Mouse (Mus musculus): ENCODE measurements around the gene Nr1h2.

The Nr1h2 gene

DNA sequence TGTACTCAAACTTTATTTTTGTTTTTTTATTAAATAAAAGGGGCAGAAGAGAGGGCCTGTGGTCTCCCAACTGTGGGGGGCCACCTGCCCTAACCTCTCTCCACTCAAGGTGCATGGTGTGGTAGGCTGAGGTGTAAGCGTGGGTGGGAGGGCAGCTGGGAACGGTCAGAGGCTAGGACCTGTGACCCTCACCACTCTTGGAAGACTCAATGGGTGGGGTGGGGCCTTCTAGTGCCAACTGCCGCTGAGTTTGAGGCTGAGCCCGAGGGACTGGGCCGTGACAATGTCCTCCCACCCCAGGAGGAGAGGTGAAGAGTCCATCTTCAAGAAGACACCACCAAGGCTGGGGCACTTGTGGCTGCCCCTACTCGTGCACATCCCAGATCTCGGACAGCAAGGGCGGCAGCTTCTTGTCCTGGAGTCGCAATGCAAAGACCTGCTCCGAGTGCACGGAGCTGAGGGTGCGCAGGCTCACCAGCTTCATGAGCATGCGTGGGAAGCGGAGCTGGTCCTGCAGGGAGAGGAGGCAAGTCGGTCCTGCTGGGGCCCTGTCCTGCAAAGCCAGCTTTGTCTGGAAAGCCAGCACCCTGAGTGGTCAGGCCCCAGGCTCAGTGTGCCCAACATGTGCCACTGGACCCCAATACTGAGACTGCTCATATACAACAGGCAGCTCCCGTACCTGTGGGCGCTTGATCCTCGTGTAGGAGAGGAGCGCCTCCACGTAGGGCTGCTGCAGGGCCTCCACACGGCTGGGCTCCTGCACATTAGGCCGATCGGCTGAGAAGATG lies 3.9 kb downstream of the Nr1h2 start:
- no peak for DNase-seq (ENCODE audit: low spot score)

DNA sequence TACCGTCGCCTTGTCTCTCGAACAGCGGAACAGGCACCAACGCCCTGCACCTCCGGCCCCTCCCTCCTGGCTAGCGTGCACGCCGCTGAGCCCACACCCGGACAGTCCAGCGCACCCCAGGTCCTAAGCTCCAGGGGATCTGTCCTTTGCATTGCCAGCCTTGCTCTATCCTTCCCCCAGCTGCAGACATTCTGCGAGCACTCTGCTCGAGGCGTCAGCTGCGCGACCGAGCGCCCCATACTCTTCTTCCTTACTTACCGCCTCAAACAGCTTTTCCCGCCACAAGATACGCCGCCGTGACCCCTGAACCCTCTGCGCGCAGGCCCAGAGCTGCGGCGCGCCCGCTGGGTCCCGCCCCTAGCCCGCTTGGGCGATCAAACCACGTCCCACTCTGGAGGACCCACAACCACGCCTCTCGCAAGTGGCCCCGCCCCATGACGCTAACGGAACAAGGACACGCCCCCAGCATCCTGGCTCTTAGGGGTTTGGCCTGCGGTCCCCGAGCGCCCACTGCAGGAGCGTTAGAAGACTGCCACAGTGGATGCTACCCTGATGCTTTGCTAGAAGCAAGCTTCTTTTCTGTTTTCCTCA lies 5.2 kb downstream of the Nr1h2 start, which contains the start of gene Pold1:
Gene Pold1, minus strand, starts transcription at position 353 of the 591 bp plus-strand sequence.
- peak; percentile 98 for DNase-seq (ENCODE audit: low spot score)

DNA sequence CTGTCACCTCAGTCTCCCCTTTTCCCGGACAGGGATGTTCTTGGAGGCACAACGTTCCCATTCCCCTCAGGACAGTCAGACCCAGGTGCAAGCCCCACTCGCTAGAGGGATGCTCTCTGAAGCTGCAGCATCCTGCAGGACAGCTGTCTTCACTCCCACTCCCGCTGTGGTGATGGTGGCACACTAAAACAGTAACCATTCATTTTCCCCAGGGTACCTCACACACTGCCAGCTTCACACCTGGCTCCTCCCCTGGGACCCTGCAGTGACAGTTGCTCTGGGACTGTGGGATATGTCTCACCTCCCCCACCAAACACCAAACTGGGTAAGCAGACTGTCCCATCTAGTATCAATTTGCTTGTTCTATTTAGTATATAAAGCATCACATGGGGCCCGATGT lies 6.0 kb downstream of the Nr1h2 start:
- DNase-seq (ENCODE audit: low spot score), result no peak

DNA sequence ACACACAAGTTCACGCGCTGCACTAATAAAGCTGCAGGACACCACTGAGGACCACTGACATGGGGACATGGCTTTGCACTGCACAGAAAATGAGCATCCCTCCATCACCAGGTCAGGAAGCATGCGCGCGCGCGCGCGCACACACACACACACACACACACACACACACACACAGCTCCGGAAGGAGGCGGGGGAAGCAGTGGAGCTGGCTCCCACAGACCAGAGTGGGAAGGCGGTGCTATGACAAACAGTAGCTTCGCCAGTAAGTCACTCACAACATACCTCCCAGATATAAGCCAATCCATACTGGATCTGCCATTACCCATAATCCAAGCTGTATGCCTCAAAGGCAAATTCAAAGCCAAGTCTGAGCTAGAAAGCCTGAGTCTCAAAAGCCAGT lies 6.7 kb downstream of the Nr1h2 start:
- no peak for DNase-seq (ENCODE audit: low spot score)

DNA sequence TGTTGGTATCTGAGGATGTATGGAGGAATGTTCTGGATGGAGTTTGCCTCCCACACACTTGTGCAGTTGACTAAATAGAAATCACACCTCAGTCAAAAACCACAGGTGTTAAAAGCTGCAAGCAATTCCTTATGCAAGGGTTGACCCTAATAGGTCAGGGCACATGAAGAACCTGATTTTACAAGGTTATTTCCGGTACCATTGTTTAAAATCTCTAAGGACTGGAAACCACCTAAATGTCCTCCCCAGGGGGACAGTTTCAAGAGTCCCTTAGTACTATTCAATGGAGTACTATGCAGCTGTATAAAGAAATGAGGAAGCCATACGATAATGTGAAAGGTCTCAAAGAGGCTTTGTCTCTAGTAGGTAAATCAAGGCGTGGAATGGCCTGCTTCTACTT lies 7.5 kb downstream of the Nr1h2 start:
- no peak for DNase-seq (ENCODE audit: low spot score)

DNA sequence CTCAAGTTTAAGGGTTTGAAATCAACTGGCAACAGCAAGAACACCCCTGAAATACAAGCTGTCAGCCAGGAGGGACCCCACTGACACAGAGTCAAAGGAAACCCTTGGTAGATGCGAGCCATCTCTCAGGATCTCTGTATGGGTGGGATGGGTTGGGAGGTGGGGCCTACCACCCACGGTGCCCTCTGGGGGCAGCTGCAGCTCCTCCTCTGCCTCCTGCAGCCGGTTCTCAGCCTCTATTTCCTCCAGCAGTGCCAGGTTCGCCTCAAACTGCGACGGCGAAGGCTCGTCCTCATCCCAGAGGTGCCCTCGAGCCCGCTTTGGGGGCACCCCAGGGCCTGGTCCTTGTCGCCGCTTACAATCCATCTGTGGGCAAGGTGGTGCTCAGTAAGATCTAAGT lies 10.7 kb downstream of the Nr1h2 start:
- DNase-seq (ENCODE audit: low spot score), result no peak

DNA sequence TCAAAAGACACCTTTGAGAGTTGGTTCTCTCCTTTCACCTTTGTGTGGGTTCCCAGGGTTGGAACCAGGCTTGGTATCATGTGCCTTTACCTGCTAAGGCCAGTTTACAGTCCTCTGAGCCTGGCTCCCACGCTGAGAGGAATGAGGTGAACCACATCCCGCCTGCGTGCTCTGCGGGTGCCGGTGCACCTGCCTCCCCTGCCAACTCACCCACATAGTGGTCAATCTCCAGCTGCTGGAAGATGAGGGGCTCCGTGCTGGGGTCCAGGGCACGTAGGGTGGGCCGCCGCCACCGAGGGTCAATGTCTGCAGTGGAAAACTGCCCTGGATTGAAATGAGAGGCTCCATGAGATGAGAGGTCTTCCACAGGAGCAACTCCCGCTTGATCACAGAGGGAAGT lies 11.2 kb downstream of the Nr1h2 start:
- DNase-seq (ENCODE audit: low spot score), result no peak

DNA sequence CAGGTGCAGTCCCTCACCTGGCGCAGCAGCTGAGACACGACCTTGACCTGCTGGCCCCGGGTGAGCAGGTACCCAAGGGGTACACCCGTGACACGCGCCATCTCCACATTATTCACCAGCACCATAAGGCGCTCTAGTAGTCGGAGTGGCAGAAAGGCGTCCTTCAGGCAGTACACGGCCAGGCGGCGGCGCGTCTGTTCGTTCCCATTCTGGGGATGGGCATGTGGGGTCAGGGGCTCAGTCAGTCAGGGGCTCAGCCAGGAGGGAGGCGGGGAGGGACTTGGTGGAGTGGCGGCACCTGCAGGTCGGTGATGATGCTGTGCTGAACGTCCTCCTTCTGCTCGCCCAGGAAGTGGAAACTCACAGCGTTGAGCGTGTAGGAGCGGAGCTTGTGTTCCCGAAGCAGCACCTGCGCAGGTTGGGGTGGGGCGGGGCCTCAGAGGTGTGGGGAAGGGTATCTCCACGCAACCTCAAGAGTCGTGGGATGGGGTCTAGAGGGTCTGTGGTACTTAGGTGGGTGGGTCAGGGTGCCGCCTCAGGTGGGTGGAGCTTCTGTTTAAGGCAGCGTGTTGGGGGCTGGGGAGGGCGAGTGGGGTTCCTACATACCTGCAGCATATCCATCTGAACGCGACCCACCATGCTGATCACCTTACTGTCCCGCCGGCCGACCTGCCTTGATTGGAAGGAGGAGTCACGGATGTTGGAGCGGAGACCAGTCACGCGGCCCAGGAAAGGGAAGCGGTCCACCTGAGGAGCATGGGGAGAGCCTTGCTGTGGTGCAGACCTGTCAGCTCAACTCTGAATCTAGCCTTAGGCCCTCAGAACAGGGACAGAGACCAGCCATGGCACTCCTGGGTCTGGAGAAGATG lies 14.8 kb downstream of the Nr1h2 start:
- no peak for DNase-seq (ENCODE audit: low spot score)

DNA sequence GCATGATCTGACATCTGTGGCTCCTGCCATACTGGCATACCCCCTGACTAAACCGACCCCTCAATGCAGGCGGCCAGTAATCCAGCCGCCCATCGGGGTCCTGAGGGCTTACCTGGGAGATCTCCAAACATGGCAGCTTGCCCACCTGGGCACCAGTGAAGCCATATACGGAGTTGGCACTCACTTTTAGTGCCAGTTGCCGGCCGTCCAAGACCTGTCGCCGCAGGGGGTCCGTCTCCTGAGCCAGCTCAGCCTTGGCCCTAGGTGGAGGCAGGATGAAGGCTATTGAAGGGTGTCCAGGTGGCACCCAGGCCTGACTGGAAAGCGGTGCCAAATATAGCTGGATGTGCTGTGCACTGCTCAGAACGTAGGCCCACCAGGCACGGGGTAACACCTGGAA lies 16.3 kb downstream of the Nr1h2 start:
- DNase-seq (ENCODE audit: low spot score), result no peak

DNA sequence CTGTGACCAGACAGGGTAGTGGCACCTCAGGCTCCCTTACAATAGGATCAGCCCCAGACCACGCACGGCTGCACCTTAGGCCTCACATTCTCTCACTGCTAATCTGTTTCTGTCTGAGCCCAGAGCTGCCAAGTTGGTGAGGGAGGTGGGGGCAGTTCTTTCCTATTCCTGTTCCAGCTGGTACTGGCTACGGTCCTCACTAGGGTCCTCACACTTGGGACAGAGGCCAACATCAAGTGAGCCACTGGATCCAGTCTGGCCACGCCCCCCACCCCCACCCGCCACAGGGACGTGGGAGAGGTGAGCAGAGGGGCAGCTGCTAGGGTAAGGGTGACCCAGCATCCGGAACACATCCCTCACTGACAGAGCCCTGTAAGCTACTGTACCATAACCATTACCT lies 16.7 kb downstream of the Nr1h2 start:
- DNase-seq (ENCODE audit: low spot score), result no peak

DNA sequence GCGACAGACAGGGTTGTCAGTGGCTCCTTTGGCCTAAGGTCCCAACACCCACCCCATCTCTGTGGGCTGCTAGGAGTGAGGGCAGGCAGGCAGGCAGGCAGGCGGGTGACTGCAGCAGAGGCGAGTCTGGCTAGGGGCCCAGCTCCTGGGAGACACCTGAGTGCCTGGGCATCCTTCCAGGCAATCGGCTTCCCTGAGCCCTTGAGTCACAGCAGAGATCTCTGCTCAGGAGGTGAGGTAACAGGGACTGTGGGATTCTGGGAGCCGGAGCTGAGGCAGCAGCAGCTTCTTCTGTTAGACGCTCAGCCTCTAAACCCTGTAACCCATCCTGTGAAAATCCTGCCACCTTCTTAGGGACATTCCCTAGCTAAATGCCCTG lies 17.2 kb downstream of the Nr1h2 start:
- DNase-seq (ENCODE audit: low spot score), result no peak

DNA sequence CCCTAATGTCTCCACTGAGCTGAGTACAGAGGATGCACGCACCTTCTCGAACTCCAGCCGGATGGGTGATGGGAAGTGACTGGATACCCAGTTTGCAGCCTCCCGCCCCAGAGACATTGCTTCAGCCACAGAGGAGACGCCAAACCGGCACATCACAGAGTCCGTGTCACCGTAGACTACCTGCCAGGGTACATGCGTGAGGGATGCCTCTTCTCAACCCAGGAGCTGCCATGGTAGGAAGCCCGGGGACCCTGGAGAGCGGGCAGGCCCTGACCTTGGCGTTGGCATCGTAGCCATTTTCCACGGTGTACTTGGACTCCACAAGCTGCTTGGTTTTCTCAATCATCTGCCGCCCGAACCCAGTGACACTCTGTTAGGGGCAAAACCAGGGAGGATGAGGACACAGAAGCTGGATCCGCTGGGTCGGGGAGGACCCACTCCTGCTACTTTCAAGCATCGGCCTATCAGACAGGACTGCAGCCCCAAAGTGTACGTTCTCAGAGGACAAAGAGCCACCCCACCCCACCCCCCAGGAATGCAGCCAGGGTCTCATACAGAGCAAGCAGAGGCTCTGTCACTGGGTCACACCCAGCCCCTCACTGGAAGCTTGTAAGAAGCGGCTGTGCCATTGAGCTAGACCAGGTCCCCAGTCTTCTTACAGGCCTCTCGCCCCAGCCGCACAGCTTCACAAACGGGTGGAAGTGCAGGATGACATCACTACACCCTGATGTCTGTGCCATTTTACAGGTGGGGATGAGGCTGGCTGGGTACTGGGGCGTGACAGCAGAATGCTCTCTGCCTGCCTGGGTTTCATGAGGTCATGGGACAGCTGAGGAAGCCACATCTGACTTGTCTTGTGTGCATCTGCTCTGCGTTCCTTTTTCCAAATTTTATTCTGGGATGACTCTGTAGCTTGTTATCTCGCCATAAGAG lies 17.8 kb downstream of the Nr1h2 start:
- DNase-seq (ENCODE audit: low spot score), result no peak

DNA sequence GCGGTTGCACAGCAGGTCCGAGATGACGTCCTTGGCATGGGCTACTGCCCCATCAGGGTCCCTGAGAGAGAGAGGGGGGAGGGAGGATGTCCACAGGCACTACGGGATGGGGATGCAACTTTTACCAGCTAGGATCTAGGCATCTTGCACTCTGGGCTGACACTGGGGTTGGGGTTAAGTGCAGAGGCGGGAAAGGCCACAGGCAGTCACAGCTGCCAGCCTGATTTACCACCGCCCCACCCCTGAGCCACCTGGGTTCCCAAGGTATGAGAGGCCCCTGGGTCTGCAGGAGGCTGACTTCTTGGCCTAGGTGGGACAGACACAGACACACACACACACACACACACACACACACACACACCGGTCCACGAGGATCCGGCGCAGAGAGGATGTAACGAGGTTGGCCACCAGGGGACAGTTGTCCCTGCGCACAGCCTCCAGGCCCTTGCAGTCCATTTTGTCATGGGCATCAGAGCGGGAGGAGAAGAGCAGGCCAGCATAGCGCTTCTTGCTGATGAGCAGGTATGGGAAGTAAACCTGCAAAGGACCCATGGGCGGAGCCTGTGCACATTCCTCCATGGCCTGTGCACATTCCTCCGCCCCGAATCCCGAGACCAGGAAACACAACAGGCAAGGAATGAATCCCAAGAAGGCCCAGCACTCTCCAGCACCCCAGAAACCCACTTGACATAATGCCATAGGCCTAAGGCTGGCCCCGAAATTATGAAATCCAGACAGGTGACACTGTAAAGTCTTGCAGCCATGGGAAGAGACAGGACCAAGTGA lies 18.9 kb downstream of the Nr1h2 start:
- no peak for DNase-seq (ENCODE audit: low spot score)

DNA sequence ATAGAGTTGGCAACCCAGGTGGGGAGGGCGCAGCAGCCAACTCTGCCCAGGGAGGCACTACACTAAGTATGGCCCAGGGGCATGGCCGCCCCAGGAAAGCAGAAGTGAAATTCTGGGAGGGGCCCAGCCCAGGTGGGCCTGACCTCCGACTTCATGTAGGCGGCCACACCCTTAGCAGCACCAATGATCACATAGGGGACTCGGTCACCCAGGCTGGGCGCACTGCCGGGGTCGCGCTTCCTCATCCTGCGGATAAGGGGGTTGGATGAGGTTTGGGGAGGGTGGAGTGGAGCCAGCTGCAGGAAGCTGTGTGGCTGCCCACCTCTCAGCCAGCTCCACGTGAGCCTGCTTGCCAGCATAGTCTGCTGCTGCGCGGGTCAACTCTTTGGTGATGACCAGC lies 19.5 kb downstream of the Nr1h2 start:
- no peak for DNase-seq (ENCODE audit: low spot score)

DNA sequence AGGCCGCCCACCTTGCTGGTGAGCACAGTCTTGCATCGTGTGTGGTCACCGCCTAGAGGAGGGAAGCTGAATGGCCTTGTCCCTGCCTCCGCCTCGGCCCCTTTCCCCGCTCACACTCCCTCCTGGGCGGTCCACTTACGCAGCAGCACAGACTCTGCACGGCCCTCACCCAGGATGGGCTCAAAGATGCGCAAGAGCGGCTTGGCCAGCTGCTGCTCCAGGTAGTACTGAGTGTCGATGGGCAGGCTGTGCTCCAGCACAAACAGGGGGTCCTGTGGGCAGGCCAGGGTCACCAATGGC lies 20.1 kb downstream of the Nr1h2 start:
- no peak for DNase-seq (ENCODE audit: low spot score)

DNA sequence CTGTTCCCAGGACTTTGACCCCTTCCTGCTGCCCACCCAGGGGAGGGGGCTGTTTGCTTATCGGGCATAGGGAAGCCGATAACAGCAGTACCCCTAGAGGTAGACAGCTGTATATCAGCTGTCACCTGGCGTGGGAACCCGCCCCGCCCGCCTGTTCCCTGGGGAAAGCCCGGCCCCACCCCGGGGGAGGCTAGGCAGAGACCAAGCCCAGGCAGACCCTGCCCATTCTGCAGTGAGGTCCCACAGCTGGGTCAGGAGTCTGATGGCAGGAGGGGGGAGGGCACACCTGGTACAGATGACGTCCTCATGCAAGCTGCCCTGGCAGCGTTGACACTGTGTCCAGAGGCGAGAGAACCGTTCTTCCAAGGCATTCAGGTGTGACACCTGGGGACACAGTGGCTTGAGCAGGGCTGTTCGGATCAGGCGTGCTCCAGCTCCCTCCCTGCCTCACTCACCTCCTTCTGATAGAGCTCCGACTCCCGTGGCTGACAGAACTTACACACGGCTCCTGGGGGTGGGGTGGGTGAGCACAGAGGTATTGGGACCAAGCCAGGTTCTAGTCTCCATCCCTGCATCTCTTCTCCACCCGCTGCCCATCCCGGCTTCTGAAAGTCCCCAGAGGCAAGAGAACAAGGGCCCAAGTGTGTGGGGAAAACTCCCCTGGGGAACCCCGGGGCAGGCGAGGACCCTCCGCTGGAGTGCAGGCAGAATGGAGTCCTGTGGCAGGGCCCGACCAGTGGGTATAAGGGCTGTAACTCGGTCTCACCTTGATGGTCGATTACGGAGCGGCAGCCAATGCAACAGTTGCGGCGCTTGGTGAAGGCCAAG lies 20.6 kb downstream of the Nr1h2 start:
- DNase-seq (ENCODE audit: low spot score), result no peak

DNA sequence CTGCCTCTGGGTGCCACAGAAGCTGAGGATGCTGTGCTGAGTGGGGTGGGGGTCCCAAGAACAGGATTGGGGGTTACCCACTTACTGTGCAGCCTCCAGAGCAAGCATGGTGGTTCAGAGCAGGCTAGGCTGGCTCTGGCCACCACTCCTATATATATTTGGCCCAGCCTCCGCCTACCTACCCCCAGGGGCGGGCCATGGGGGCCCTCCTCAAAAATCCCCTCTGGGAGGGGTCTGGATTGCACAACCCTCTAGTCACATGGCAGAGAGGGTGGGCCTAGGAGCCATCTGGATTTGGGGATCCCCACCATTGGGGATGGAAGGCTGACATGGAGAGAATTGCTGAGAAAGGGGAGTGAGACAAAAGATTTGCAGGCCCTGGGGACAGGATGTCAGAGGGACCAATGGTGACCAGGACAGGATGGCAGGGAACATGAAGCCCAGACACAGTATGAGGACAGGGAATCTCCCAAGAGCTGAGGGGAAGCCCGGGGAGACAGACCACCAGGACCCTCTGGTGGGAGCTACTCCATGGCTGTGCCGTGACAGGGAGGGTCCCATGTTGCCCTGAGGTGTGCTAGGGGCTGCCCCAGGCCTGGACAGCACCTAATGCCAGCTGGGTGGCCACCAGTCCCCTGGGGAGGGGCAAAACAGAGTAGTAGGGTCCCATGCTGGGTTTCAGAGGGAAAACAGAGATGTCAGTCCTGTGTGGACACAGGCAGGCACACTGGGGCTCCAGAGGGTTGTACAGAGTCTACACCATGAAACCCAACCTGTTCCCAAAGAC lies 21.6 kb downstream of the Nr1h2 start, which contains the start of gene Spib:
Gene Spib, minus strand, starts transcription at position 126 of the 787 bp plus-strand sequence.
- DNase-seq (ENCODE audit: low spot score), result no peak

DNA sequence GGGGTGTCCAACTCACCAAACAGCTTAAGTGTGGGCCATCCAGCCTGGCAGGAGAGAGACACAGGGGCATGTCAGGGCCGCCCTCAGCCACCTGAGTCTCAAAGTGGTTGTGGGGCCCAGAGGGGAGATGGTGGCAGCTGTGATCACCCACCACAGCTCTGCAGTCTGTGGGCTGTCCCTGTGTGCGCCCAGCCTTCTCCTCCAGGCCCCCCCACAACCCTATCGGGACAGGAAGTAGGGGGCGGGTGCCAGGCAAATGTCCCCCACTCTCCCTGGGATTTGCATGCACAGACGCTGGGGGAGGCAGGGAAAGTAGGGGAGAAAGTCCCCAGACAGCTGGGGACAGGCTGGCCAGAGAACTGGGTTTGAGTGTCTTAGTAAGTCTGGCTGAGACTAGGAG lies 22.5 kb downstream of the Nr1h2 start:
- DNase-seq (ENCODE audit: low spot score), result no peak

DNA sequence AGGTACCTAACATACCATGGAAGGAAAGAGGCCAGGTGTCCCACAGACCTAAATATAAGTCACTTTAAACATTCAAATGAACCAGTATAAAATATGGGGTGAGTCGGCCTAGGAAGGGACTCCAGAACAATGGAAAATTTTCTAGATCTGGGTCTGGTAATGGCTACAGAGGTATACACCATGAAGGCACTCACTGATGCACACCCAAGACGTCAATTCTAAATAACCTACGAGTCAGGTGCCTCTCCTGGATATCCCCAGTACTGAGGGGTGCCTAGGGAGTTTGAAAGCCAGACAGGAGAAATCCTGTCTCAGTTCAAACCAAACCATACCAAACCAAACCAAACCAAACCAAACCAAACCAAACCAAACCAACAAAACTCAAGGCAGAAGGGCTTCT lies 23.2 kb downstream of the Nr1h2 start:
- DNase-seq (ENCODE audit: low spot score), result no peak

All from adipocyte (in vitro differentiated cells).